Mouse (Mus musculus) ovary, postnatal 14 days (tissue): ENCODE data around the gene Rsg1.
A peak's percentile ranks its signal among the peaks of the same experiment; 100 is the strongest.

Experiments
- DNase-seq: peaks from one replicate; pipeline ENCODE4 v3.0.0; 2022; ENCODE audit warnings: low spot score

The Rsg1 gene

GRCm38 (mm10) chr4:141212892-141213291, 864 bp upstream of the Rsg1 start:
- DNase-seq = no peak

- DNase-seq = no peak
These were observed 414 bp upstream of the Rsg1 start for GRCm38 (mm10) chr4:141213342-141213741.

- DNase-seq = no peak
These were observed 638 bp downstream of the Rsg1 start for GRCm38 (mm10) chr4:141214337-141214851.

GRCm38 (mm10) chr4:141219583-141220213, 5.9 kb downstream of the Rsg1 start:
- no peak for DNase-seq

GRCm38 (mm10) chr4:141221848-141222247, 8.1 kb downstream of the Rsg1 start:
- DNase-seq = no peak

- DNase-seq = no peak
These were observed 9.0 kb downstream of the Rsg1 start for GRCm38 (mm10) chr4:141222752-141223151.

GRCm38 (mm10) chr4:141228687-141229086, 14.9 kb downstream of the Rsg1 start:
- DNase-seq = no peak

- no peak for DNase-seq
These were observed 19.4 kb downstream of the Rsg1 start for GRCm38 (mm10) chr4:141233196-141233595.

GRCm38 (mm10) chr4:141235537-141236111, 21.9 kb downstream of the Rsg1 start:
- no peak for DNase-seq

GRCm38 (mm10) chr4:141236856-141237255, 23.1 kb downstream of the Rsg1 start:
- no peak for DNase-seq

GRCm38 (mm10) chr4:141238492-141239387, 25.0 kb downstream of the Rsg1 start:
- no peak for DNase-seq

- peak; percentile 79 for DNase-seq
These were observed 25.8 kb downstream of the Rsg1 start, which contains the start of gene Arhgef19 for GRCm38 (mm10) chr4:141239388-141240125. Arhgef19 (plus strand) TSS chr4:141239499.

- DNase-seq = no peak
These were observed 26.9 kb downstream of the Rsg1 start for GRCm38 (mm10) chr4:141240617-141241016.

GRCm38 (mm10) chr4:141241861-141242260, 28.1 kb downstream of the Rsg1 start:
- no peak for DNase-seq

GRCm38 (mm10) chr4:141242651-141243241, 29.0 kb downstream of the Rsg1 start:
- no peak for DNase-seq

GRCm38 (mm10) chr4:141243636-141244035, 29.9 kb downstream of the Rsg1 start:
- DNase-seq = no peak

- DNase-seq = no peak
These were observed 30.6 kb downstream of the Rsg1 start for GRCm38 (mm10) chr4:141244401-141244800.

- DNase-seq = peak; percentile 75
These were observed 31.2 kb downstream of the Rsg1 start for GRCm38 (mm10) chr4:141244931-141245425.

GRCm38 (mm10) chr4:141246089-141246997, 32.6 kb downstream of the Rsg1 start:
- DNase-seq = no peak

GRCm38 (mm10) chr4:141246998-141247350, 33.2 kb downstream of the Rsg1 start:
- no peak for DNase-seq
